Mouse (Mus musculus) naive thymus-derived CD4-positive, alpha-beta T cell, adult 2 months (primary cell): ENCODE data around the gene Fntb.
"Not testable (repeated sequence)": the region's sequence is repeated elsewhere in the genome, so short reads cannot be mapped to it uniquely, and the experiment has no call there.

ENCODE experiments used
- DNase-seq: peaks from one replicate; pipeline ENCODE4 v3.0.0-alpha.2; 2011; ENCODE audit warnings: low read depth

Gene Fntb

DNA sequence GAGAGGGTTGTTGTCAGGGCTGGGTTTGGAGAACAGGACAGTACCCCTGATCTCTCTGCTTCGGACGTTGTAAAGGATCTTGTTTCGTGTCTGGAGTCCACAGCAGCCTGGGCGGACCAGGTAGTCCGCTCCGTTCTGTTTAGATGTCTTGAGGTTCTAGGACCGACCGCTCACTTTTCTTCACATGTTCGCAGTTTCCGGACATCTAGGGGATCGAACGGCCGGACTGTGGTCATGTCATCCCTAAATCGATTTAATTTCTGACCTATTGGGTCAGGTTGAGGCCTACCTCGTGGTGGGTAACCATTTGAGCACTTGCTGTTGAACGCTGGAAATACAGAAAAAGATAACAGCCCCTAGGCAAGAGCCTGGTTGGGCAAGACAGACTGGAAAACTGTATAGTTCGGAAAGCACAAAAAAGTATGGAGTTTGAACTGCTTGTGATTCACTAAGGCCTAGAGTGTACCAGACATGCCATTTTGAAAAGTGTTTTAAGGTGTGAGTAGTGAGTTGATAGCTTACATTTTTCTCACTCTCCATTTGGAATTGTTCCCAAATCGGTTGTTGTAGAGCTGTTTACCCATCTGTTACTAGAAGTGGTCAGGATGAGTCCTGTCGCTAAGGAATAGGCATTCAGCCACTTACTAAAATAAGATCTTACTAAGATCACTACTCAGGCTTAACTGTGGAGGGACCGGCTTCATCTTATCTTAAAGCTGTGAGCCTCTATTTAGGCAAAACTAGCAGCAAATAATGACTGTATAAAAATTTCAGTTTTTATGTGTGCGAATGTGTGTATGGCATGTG, 72.7 kb downstream of the Fntb start:
- no peak for DNase-seq

DNA sequence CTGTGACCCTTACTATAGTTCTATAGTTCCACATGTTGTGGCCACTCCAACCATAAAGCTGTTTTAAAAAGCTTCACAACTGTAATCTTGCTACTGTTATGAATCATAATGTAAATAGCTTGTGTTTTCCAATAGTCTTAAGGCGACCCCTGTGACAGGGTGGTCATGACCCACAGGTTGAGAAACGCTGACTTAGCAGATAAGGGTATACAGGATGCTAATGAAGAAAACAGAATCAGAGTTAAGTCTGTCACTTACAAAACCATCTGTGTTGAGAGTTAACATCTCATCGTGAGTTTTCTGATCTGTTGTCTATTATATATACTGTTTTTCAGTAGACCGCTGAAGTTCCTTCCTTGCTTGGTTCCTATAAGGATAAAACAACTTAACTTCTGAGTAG, 73.9 kb downstream of the Fntb start:
- no peak for DNase-seq

DNA sequence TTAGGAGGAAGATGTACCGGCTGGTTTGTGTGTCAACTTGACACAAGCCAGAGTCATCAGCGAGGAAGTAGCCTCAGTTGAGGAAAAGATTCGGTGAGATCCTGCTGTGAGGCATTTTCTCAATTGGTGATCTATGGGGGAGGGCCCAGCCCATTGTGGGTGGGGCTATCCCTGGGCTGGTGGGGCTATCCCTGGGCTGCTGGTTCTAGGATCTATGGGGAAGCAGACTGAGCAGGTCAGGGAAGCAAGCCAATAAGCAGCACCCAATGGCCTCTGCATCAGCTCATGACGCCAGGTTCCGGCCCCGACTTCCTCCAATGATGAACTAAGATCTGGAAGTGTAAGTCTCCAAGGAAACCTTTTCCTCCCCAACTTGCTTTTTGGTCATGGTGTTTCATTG, 74.7 kb downstream of the Fntb start:
- DNase-seq: no peak

DNA sequence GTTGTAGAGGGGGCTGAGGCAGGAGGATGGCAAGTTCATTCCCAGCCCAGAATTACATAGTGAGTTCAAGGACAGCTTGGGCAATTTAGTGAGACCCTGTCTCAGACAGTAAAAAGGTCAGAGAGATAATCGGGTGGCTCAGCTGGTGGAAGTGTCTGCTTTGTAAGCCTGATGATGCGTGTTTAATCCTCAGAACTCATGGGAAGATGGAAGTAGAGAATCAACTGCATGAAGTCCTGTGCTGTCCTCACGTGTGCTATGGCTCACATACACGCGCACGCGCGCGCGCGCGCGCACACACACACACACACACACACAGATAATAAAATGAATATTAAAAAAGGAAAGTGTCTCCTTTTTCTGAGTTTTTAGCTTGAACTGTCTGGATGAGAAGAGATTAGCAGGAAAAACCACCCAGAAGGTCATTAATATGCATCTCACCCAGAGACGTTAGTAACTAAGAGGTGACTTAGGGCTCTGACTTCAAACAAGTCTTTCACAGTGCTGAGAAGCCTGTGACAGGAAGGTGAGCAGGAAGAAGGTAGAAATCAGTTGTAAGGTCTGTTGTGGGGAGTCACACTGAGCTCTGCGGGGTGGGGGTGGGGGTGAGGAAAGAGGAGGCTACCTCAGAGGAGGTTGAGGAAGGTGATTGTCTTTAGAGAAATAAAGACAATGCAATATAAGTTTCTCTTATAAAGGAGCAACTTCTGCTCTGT, 79.1 kb downstream of the Fntb start:
- peak; percentile 80 for DNase-seq

DNA sequence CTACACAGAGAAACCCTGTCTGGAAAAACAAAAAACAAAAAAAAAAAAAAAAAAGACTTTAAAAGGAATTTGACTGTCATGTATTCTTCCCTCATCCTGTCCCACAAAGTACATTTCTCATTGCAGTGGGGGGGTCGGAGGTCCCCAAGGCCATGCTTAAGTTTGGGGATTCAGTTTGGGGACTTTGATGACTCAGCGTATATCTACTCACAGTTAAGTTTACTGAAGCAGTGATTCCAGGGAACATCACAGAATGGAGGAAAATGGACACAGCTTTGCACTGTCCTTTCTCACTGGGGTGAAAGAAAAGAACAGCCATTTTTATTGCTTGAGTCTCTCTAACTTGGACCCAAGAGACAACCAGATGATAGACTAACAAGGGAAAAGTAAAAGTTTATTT, 87.0 kb downstream of the Fntb start:
- no peak for DNase-seq

DNA sequence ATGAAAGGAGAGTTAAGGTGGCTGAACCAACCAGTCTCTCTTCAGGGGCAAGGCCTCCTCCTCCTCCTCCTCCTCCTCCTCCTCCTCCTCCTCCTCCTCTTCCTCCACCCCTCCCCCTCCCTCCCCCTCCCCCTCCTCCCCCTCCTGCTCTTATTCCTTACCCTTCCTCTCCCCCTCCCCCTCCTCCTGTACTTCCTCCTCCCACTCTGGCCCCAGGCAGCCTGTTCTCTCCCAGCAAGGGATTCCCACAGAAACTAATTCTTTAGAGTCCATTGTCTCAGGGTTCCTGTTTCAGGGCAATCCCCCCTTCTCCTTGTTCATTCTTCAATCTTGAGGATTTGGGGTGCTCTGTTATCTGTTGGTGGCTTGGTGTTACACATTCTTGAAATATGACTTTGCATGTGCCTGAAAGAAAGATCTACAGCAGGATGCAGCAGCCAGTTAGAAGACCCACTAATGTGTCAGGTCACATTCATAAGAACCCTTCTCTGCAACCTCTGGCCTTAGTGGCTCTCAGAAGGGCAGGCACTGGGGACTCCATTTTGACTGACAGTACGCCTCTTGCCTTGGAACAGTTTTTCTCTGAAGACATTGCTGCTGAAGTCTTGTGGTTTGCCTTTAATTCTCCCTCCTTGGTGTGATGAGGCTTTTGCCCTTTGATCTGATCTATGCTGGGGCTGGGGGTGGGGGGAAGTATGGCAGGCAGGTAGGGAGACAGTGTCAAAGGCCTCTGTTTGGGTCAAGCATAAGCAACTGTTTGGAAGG, 88.2 kb downstream of the Fntb start:
- DNase-seq: peak; percentile 73

DNA sequence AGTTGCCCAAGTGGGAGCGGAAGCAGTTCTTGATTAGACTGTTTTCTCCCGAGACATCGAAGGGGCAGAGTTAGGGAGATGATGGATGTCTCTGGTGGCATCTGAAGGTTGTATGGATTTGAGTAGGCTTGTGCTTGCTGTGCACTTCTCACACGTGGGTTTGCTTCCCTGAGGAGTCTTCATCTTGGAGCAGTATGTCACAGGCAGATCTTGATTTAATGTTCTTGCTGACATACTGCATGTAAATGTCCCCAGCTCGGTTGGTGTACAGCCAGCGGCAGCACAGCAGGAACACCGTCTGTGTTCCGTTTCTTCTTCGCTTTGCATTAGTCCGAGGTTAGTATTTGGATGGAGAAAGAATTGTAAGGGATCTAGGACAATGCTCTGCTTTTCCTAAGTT, 91.7 kb downstream of the Fntb start:
- no peak for DNase-seq

DNA sequence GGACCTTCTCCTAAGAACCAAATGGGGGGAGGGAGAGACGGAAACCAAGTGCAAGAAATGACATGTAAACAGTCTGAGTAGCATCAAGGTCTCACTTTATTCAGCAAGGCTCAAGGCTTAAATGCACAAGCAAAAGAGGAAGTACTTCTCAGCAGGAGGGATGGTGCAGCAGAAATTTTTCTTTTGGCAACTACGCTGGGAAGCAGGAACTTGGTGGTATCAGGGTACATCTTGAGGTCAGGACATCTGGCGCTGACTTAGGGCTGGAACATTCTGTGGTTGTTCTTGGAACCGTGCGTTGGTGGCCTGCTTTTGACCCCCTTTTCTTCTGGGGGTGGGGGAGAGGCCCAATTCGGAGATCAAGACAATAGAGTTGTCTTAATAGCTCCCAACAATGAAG, 93.4 kb downstream of the Fntb start:
- not testable (repeated sequence) for DNase-seq

DNA sequence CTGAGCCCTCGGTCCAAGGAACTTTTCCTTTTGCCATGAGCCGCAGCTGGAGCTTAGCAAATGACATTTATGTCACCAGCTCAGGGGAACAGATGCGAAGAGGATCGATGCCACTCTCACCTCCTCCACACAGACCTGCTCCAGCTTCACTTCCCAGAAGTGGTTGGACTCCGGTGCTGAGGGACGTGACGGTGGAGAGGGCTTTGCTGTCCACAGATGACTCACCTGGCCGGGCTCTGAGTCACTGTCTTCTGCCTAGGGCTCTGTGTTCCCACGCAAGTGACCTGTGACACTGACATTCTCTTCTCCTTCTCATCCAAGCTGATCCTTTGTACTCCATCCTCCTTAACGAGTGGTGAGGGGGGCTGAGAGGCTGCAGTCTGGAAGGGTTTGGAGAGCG, 98.3 kb downstream of the Fntb start:
- no peak for DNase-seq

DNA sequence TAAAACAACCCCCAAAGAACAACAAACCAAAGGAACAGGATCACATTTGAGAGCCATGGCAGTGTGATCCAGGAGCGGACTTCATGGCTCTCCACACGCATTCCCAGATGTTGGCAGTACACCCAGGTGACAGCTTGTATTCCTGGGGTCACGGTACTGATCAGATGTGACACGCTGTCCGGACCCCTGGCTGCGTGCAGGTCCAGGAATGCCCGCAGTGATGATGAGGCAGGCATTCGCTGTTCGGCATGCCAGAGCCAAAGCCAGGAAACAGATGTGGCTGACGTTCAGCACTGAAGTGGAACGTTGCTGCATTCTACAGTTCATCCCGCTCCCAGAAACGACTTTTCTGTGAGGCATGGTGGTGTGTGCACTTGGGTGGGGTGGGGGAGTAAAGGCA, 99.9 kb downstream of the Fntb start:
- DNase-seq: no peak

DNA sequence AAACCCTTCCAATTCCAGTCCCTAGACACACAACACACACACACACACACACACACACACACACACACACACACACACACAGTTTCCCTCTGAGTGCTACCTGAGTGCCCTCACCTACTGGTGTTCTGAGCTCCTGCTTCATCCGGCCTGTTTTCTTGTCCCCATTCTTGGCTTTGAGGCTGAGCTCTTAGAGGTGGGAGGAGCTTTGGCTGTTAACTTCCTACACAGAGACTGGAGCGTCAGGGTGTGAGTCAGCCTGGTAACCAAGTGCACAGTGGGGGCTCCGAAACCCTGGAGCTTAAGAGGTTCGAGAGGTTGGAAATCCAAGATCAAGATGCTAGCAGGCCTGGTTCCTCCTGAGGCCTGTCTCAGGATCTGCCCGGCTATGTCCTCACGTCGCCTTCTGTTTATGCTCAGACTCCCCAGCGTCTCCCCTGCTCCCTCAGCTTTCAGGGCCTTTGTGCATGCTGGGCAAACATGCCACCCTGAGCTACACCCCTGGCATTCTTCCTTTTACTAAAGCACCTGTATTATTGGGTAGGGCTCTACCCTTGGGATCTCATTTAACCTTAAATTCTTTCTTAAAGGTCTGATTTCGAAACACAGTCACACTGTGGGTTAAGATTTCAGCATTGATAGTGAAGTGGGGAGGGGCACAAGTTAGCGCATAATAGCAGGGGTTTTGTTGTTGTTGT, 102.3 kb downstream of the Fntb start:
- peak; percentile 77 for DNase-seq

DNA sequence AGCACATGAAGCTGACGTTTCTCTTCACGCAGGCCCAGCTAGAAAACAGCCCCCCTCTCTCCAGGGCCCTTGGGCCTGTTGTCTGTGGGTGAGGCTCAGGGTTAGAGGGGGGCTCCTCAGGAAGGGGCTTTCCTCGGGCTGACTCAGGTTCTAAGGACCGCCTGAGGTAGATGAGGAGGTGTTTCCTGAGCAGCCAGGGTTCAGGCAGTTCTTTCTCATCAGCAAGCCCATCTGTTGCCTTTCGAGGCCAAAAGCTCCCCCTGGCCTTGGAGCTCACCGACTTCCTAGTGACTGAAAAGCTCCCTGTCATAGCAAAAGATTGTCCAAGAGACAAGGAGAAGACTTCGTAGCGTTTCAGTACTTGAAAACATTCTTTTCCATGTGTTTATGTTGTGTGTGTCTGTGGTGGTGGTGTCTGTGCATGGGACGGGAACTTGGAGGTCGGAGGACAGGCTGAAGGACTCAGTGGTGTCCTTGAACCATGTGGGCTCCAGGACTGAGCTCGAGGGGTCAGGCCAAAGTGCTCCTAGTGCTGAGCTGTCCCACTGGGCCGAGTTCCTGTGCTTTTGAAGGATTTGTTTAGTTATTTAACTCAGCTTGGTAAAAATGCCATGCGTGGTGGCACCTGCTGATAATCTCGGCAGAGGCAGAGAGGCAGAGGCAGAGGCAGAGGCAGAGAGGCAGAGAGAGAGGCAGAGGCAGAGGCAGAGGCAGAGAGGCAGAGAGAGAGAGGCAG, 103.2 kb downstream of the Fntb start:
- no peak for DNase-seq

DNA sequence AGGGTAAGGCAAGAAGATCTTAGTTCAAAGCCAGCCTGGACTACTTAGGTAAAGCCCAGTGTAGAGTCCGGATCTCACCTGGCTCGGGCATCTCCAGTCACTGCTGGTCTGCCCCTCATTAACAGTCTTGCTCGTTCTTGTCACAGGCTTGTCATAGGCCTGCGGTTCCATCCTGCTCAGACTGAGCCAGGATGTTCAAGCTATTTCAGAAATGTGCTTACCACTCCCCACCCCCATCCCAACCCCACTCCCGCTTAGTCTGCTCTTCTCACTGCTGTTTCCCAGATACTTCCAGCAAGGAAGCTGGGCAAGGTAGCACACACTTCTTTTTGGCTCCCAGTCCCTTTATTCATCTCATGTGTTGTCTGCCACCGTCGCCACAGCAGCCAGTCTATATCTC, 104.2 kb downstream of the Fntb start:
- no peak for DNase-seq

DNA sequence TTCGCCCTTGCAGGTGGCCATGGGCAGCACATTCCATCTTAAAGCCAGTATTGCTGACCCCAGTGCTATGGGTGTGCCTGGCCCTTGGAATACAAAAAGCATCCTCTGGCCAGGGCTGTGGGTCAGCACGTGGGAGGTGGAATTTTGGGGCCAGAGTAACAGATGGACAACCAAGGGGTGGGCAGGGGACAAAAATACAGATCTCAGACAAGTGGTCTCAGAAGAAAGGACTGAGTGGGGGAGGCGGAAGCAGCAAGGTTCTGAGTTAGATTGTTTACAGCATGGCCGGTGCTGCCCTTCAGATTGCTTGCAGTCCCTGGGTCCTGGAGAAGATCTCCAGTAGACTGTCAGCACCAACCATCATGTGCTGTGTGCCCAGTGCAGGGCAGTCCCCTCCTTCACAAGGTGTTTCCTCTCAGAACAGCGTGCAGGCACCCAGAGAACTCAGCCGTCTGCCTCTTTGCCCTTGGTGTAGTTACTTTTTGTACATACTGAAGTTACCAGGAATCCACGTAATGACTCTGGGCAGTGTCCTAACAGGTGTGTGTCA, 107.5 kb downstream of the Fntb start:
- DNase-seq: no peak

DNA sequence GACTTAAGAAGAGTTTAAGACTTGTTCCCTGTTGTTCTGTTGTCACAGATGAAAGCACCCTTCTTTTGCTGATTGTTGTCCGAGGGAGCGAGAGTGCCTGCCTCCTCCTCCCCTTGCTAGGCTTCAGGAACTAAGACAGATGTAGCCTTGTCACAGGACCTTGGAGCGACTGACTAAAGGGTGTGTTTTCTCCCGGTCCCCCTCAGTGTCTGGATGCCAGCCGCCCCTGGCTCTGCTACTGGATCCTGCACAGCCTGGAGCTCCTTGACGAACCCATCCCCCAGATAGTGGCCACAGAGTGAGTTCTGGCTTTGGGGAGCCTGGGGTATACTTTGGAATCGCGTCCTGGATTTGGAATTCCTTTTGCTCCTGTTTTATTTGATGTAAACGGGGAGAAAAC, 109.4 kb downstream of the Fntb start:
- DNase-seq: no peak

DNA sequence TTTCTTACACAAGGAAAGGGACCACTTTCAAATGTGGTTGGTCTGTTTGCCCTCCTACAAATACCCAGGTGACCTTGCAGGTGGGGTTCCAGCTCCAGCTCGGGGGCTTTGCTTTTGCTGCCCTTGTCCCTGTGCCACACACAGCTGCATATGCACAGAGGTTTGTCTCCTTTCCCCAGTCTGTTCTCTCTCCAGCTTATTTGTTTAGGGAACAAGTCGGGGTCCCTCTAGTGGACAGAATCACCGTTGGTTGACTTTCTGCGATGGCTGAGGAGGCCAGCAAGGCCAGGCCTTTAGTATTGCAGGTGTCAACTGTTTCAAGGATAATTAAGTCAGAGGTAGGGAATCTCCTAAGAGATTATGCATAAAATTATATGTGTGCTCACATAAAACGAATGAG, 113.9 kb downstream of the Fntb start:
- peak; percentile 81 for DNase-seq

DNA sequence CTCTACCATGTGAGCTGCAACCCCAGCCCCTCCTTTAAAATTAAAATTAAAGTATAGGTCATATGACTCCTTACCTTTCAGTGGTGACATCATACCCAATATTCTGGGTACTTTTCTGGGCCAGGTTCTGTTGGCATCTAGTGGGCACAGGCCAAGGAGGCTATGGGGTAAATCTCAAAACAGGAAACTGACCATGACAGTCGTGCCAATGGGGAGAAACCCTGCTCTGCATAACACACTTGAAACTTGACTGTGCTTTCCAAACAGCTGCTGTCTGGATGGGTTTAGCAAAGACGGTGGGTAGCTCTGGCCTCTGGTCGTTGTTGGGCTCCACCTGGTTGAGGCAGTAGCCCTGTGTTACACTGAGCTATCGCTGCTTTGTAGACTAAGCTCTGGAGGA, 114.7 kb downstream of the Fntb start:
- DNase-seq: no peak

DNA sequence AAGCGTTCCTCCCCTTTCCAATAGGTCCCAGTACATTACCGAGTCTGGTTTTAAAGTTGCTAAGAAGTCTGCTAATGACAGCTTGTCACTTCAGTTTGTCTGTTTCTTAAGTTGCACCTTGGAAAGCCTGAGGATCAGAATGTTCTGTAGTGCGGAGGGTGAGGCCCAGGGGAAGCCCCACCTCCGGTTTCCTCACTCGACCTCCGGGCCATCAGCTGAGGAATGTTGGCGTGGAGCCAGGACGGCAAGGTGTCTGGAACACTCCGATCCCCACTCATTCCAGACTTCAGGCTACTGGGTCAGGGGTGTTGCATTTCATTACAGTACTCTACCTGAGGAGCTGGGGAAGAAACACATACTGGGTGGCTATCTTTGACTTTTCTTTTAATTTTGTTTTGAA, 118.4 kb downstream of the Fntb start:
- no peak for DNase-seq

DNA sequence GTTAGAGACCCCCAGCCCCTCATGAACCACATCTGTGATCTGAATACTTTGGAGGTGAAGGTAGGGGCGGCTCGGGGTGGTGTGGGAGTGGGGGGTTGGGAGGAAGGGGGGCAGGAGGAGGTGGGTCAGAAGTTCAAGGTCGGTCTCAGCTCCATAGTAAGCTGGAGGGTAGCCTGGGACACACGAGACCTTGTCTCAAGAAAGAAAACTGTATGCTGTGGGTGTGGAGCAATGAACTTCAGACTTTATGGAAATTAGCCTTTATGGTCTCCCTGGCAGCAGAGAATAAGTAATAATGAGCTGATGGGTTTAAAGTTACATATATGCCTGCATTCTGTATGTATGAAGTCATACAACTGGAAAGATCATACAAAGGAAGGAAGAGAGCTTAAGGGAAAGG, 119.7 kb downstream of the Fntb start:
- DNase-seq: no peak

DNA sequence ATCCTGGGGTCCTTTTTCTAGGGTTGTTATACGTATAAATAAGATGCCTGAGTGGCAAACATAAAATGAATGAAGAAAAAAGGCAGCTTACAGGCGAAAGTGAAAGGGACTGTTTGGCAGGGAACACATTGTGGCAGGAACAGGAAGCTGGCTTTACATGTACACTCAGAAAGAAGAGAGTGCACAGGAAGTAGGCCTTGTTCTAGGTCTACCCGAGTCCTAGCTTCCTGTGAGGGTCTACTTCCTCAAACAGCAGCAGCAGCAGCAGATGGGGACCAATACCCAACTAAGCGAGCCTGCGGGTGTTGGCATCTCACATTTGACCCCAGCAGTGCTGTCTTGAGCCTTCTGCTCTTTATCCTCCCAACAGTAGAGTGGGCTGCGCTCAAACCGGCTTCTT, 121.4 kb downstream of the Fntb start:
- peak; percentile 82 for DNase-seq

DNA sequence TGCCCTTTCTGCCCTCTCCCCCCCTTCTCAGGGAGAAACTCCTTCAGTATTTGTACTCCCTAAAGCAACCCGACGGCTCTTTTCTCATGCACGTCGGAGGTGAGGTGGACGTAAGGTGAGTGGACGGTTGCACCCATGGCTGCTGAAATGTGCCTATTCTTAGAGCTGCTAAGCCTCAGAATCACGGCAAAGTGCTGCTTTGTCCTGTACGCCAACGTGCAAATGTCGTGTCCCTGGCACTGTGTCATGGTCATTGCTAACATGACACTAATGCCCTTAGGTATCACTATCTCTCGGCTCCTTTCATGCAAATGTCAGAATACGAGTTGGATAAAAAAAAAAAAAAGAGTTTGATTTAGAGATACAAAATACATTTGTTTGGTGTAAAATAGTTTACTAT, 122.6 kb downstream of the Fntb start:
- no peak for DNase-seq
